Mouse (Mus musculus) testis, adult 10 weeks (tissue): ENCODE measurements around the gene Ptprk. TPM values are rescaled to one million over a fixed set of nuclear protein-coding genes. Genes with fewer than 3 reads are reported as not detected.

Experiments
- polyA plus RNA-seq: library from polyadenylated mRNA; stranded (reverse); fragments of 350-450 nt; fragmentation: Illumina TruSeq; extraction: RNeasy Lipid Tissue Mini Kit (QIAGEN cat#74804); gene quantifications from one replicate; pipeline ENCODE4 v1.2.3, GENCODE M21; 2014; ENCODE audit warnings: low read depth, low replicate concordance

Gene Ptprk
- 4.2 TPM for polyA plus RNA-seq

GRCm38 (mm10) chr10:28074653-28075451 is at the start of gene Ptprk:
Gene Ptprk, plus strand, starts transcription at chr10:28074820.

